Mouse (Mus musculus) cerebral cortex, adult 2 months (tissue): ENCODE measurements around the gene Il1f8.

Experiments used
- WGBS: fragments of 180-500 bp; shearing (Covaris S2); methylation state at CpG from one replicate; pipeline ENCODE4 v1.1.7; 2018; 5-methylcytosine and 5-hydroxymethylcytosine counted together

The Il1f8 gene

GRCm38 (mm10) chr2:24152861-24153260 lies at the start of gene Il1f8:
TSS of gene Il1f8 (plus strand) at chr2:24153161.
- WGBS = 78% methylated on average over 2 of the region's 2 CpGs

GRCm38 (mm10) chr2:24103619-24104289 lies 49.2 kb upstream of the Il1f8 start:
- 75% methylated on average over 4 of the region's 4 CpGs for WGBS

GRCm38 (mm10) chr2:24134373-24134772 lies 18.6 kb upstream of the Il1f8 start:
- 90% methylated on average over 1 of the region's 1 CpGs for WGBS

- 13% methylated on average over 14 of the region's 14 CpGs for WGBS
Observed at GRCm38 (mm10) chr2:24181683-24182331, 28.8 kb downstream of the Il1f8 start.

- WGBS = 55% methylated on average over 13 of the region's 13 CpGs
Observed at GRCm38 (mm10) chr2:24182423-24183147, 29.6 kb downstream of the Il1f8 start.

- WGBS = 91% methylated on average over 1 of the region's 1 CpGs
Observed at GRCm38 (mm10) chr2:24186176-24186575, 33.2 kb downstream of the Il1f8 start, which contains the start of gene Il1f9. TSS of gene Il1f9 (plus strand) at chr2:24186476.

- 76% methylated on average over 6 of the region's 6 CpGs for WGBS
Observed at GRCm38 (mm10) chr2:24187585-24187984, 34.6 kb downstream of the Il1f8 start.

- 70% methylated on average over 1 of the region's 1 CpGs for WGBS
Observed at GRCm38 (mm10) chr2:24188189-24188588, 35.2 kb downstream of the Il1f8 start.
